Mouse (Mus musculus) T-cell, adult 66 days (primary cell): ENCODE results near the gene Rfc5. TPM values are rescaled to one million over a fixed set of nuclear protein-coding genes. Genes with fewer than 3 reads are reported as not detected.

Experiments
- total RNA-seq, 2 experiments: library from RNA; stranded (reverse); gene quantifications; 3 replicates in 1 of 2; 4 replicates in 1 of 2; pipeline ENCODE4 v1.2.4; 2023

Rfc5 gene
- total RNA-seq: 10 to 100 TPM; 26.1 to 30.3 TPM

GRCm38 (mm10) chr5:117388877-117389276 lies at the start of gene Rfc5:
Gene Rfc5 (minus strand): TSS chr5:117389047.

GRCm38 (mm10) chr5:117413507-117414501 lies 25.0 kb upstream of the Rfc5 start, which contains the start of gene Ksr2:
Gene Ksr2 (plus strand): TSS chr5:117414000.

GRCm38 (mm10) chr5:117357129-117357477 lies 31.7 kb downstream of the Rfc5 start, which contains the start of gene Wsb2:
Gene Wsb2 (plus strand): TSS chr5:117357304.

Other genes starting within 250 kb of the Rfc5 start
- gene Pebp1, start 101.4 kb downstream of the Rfc5 start, total RNA-seq: 100 to 1,000 TPM; 128 to 129 TPM
- 1 to 10 TPM in 1 of 2 experiments, under 1 TPM in 1; 0.96 to 1.5 TPM for gene Vsig10, start 70.0 kb downstream of the Rfc5 start, total RNA-seq
- gene Wsb2, start 31.7 kb downstream of the Rfc5 start, total RNA-seq: 10 to 100 TPM; 36.8 to 44.9 TPM
- gene Ksr2, start 25.0 kb upstream of the Rfc5 start, total RNA-seq: 1 to 10 TPM; 2.0 TPM